Mouse (Mus musculus) heart, embryonic 16.5 days (tissue): ENCODE data around the gene Kcnj14. TPM values are rescaled to one million over a fixed set of nuclear protein-coding genes. Genes with fewer than 3 reads are reported as not detected.

Experiments
- ATAC-seq: fragments of 200-750 bp; cut with Nextera tagmentation; replicated peaks from 2 replicates; pipeline ENCODE4 v1.8.0; 2017; ENCODE audit warnings: moderate number of reproducible peaks; ENCODE audit not compliant: insufficient read depth, low FRiP score; ENCODE audit errors: extremely low read depth
- H3K27ac ChIP-seq: fragments of 300-500 bp; sonication (generic); 2 replicates; pipeline ENCODE4 v1.5.1; 2014; ENCODE audit warnings: mild to moderate bottlenecking, low read length, control low read depth, moderate library complexity
- H3K27me3 ChIP-seq: fragments of 300-500 bp; sonication (generic); 2 replicates; pipeline ENCODE4 v1.6.1; 2014; ENCODE audit warnings: low read length, mixed read lengths; ENCODE audit not compliant: control insufficient read depth, insufficient read depth
- H3K36me3 ChIP-seq: fragments of 300-500 bp; sonication (generic); 2 replicates; pipeline ENCODE4 v1.6.1; 2014; ENCODE audit not compliant: control insufficient read depth, insufficient read depth
- H3K4me1 ChIP-seq: fragments of 300-500 bp; sonication (generic); 2 replicates; pipeline ENCODE4 v1.6.1; 2014; ENCODE audit warnings: low read length, mixed read lengths; ENCODE audit not compliant: control insufficient read depth, insufficient read depth
- H3K4me2 ChIP-seq: fragments of 300-500 bp; sonication (generic); 2 replicates; pipeline ENCODE4 v1.6.1; 2014; ENCODE audit warnings: low read depth, mild to moderate bottlenecking, control low read depth, low read length
- H3K4me3 ChIP-seq: fragments of 300-500 bp; sonication (generic); 2 replicates; pipeline ENCODE4 v1.5.1; 2014; ENCODE audit warnings: mild to moderate bottlenecking, control low read depth, low read length
- H3K9ac ChIP-seq: fragments of 300-500 bp; sonication (generic); 2 replicates; pipeline ENCODE4 v1.6.1; 2014; ENCODE audit warnings: low read length, control low read depth
- H3K9me3 ChIP-seq: fragments of 300-500 bp; sonication (generic); replicated peaks from 2 replicates; pipeline ENCODE4 v1.6.1; 2016; ENCODE audit warnings: low read length; ENCODE audit not compliant: control insufficient read depth
- WGBS: fragments of 180-500 bp; shearing (Covaris S2); extraction: QIAGEN DNeasy Blood & Tissue Kit; methylation state at CpG from one replicate; pipeline ENCODE4 v1.1.7; 2014; 5-methylcytosine and 5-hydroxymethylcytosine counted together
- polyA plus RNA-seq: library from polyadenylated mRNA; unstranded; fragments of >200 nt; fragmentation: Nextera tagmentation; extraction: Ambion mirVana; gene quantifications from 2 replicates; pipeline ENCODE4 v1.2.1, GENCODE M21; 2015

Gene Kcnj14
- polyA plus RNA-seq, 1 experiment from 2014 or later = 0.50 TPM

DNA sequence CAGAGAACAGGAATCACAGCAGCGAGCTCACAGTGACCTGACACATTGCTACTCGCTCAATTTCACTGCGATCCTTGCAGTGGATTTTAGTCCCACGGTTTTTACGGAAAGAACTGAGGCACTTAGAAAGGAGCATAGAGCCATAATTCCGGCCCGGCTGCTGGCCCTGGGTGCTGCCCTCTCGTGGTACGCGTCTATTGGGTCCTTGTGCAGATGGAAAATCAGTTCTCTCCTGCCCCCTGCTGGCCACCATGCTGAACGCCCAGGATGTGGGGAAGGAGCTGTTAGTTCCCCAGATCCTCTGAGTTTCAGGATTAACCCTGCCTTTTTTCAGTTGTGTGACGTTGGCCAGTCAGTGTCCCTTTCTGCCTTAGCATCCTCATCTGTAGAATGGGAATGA is 23.2 kb downstream of the Kcnj14 start:
- Histone ChIP-seq H3K9me3 (no peaks in the 10 kb centered on the region), H3K36me3 (no peaks in the 10 kb centered on the region), H3K27ac (no peak overlapping the region), H3K4me2 (peak overlapping the region; percentile 58), H3K4me3 (peak overlapping the region; percentile 35), H3K9ac (peak overlapping the region; percentile 41; the same call in 1 of the 2 replicates), H3K27me3 (peaks cover 31% of the 10 kb centered on the region), H3K4me1 (peaks cover 12% of the 10 kb centered on the region)
- ATAC-seq = peak; percentile 53
- WGBS = 2% methylated on average over 12 of the region's 12 CpGs

DNA sequence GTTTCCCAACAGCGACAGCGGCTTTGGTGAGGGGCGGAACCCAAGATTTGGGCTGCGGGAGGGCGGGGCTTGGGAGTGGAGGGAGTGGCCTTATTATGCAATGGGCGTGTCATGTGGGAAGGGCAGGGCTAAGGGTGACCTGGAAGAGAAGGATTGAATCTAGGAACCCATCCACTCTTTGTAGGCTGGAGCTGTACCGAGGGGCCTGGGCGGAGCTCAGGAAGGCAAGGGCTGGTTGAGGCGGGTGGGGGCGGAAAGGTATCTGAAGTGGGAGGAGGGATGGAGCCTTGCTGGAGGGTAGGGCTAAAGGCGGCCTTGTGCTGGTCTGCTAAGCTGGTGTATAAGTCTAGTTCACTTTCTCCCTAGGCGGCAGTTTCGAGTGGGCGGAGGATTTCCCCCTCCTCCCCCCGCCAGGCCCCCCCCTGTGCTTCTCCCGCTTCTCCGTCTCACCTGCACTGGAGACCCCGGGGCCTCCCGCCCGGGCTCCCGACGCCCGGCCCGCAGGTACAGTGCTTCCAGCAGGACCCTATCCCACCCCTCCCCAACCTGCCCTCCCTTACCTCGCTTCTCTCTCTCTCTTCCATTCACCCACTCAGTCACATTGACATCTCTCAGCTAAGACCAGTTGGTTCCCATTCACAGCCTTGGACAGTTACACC is 23.9 kb downstream of the Kcnj14 start:
- Histone ChIP-seq H3K27ac (no peak overlapping the region), H3K9ac (no peak overlapping the region; the same call in 1 of the 2 replicates), H3K27me3 (peaks cover 36% of the 10 kb centered on the region), H3K9me3 (no peaks in the 10 kb centered on the region), H3K4me1 (peaks cover 12% of the 10 kb centered on the region), H3K4me3 (peak overlapping the region; percentile 35), H3K36me3 (no peaks in the 10 kb centered on the region), H3K4me2 (peak overlapping the region; percentile 58)
- peak; percentile 42; the same call in 1 of the 2 replicates for ATAC-seq
- WGBS = 9% methylated on average over 19 of the region's 25 CpGs

DNA sequence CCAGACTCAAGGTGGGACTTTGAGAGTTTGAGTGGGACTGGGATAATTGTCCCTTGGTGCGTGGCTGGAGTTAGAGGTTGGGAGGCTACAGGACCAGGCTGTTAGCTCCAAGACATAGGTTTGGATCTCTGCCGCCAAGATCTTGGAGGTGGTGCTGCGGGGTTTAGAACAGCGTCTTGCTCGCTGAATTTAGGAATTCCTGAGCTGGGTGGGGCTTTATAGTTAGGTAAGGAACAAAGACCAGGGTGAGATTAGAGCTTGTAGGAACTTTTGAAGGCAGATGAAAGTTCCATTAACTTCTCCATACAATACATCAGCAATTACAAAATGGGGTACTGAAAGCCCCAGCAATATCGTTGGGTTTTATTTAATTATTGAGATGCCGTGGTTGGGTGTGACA is 24.6 kb downstream of the Kcnj14 start:
- no peak overlapping the region for H3K27ac ChIP-seq
- no peaks in the 10 kb centered on the region for H3K36me3 ChIP-seq
- H3K9ac ChIP-seq = no peak overlapping the region
- peak overlapping the region; percentile 58 for H3K4me2 ChIP-seq
- WGBS = 34% methylated on average over 7 of the region's 7 CpGs
- no peak for ATAC-seq
- H3K27me3 ChIP-seq = peaks cover 41% of the 10 kb centered on the region
- no peaks in the 10 kb centered on the region for H3K9me3 ChIP-seq
- H3K4me1 ChIP-seq = peaks cover 12% of the 10 kb centered on the region
- no peak overlapping the region for H3K4me3 ChIP-seq

DNA sequence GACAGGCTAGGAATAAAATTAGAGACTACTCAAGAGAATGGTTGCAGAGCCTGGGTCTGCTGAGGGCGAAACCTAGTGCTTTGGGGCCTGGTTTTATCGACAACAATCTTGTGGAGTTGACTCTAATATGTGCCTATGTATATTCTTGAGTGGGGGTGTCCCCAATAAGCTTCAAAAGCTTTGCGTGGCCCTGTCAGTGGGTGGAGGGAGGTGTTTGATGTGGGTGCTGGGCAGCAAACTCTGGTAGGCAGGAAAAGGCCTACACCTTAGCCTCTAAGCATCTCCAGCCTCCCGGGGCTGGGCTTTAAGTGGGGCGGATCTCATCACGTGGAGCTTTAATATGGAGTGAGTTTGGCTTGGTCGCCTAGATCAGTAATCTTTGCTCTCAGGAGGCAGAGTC is 25.7 kb downstream of the Kcnj14 start:
- WGBS = 53% methylated on average over 7 of the region's 7 CpGs
- no peaks in the 10 kb centered on the region for H3K9me3 ChIP-seq
- H3K27ac ChIP-seq = no peak overlapping the region
- no peak overlapping the region for H3K4me2 ChIP-seq
- peaks cover 49% of the 10 kb centered on the region for H3K27me3 ChIP-seq
- H3K4me3 ChIP-seq = no peak overlapping the region
- H3K4me1 ChIP-seq = peaks cover 12% of the 10 kb centered on the region
- no peaks in the 10 kb centered on the region for H3K36me3 ChIP-seq
- no peak for ATAC-seq
- H3K9ac ChIP-seq = no peak overlapping the region

DNA sequence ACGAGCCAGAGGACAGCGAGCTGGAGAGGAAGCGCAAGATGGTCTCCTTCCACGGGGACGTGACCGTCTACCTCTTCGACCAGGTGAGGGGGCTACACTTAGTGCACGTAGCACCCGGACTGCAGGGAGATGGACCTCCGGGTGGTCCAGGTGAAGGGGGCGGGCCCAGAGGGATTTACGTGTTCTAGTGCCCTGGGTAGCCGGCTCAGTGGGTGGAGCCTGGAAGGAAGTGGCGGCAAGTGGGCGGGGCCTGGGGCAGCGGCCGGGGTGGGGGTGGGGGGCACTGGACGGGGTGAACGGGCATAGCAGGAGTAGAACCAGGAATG is 26.1 kb downstream of the Kcnj14 start:
- H3K27ac ChIP-seq = no peak overlapping the region

DNA sequence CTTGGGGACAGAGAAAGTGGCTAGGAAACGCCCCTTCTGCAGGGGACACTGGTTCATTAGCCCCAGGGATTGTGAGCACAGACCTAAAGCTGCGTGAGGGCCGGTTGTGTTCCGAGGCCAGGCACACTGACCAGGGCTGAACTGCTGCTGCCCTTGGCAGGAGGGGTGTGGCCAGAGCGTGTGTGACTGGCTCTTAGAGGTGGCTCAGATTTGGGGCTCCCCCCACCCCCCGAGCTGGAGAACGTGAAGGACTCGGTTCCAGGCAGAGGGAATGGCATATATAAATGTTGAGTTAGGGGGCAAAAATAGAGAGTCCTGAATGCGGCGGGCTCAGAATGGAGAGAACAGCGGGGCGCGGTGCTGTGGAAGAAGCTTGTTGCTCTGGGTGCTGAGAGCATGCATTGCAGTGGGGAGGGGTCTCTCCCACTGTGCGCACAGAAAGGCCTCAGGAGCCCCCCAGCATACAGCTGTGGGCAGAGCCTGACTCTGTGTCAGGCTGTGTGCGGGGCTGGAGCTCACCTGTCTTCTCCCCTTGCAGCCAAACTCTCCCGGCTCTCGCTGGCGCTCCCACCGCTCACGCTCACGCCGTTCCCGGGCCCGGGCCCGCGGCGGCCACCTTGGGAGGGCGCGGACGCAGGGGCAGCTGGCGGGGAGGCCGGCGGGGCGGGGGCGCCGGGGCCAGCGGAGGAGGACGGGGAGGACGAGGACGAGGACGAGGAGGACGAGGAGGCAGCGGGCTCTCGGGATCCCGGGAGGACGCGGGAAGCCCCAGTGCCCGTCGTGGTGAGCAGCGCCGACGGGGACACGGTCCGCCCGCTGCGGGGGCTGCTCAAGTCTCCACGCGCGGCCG is 26.7 kb downstream of the Kcnj14 start:
- peak overlapping the region; percentile 69 for H3K4me2 ChIP-seq
- no peaks in the 10 kb centered on the region for H3K9me3 ChIP-seq
- H3K27me3 ChIP-seq = peaks cover 59% of the 10 kb centered on the region
- peak overlapping the region; percentile 50 for H3K4me3 ChIP-seq
- H3K9ac ChIP-seq = peak overlapping the region; percentile 47
- peaks cover 12% of the 10 kb centered on the region for H3K4me1 ChIP-seq
- H3K27ac ChIP-seq = no peak overlapping the region
- 2% methylated on average over 59 of the region's 60 CpGs for WGBS
- no peak for ATAC-seq
- no peaks in the 10 kb centered on the region for H3K36me3 ChIP-seq

More for the DNA sequence above, 26.1 kb downstream of the Kcnj14 start:
- no peak for ATAC-seq
- under 1% methylated on average over 19 of the region's 19 CpGs for WGBS
- H3K27me3 ChIP-seq = peaks cover 53% of the 10 kb centered on the region
- no peaks in the 10 kb centered on the region for H3K36me3 ChIP-seq
- peak overlapping the region; percentile 50 for H3K4me3 ChIP-seq
- peak overlapping the region; percentile 69 for H3K4me2 ChIP-seq
- H3K4me1 ChIP-seq = peaks cover 12% of the 10 kb centered on the region
- no peaks in the 10 kb centered on the region for H3K9me3 ChIP-seq
- peak overlapping the region; percentile 47 for H3K9ac ChIP-seq

DNA sequence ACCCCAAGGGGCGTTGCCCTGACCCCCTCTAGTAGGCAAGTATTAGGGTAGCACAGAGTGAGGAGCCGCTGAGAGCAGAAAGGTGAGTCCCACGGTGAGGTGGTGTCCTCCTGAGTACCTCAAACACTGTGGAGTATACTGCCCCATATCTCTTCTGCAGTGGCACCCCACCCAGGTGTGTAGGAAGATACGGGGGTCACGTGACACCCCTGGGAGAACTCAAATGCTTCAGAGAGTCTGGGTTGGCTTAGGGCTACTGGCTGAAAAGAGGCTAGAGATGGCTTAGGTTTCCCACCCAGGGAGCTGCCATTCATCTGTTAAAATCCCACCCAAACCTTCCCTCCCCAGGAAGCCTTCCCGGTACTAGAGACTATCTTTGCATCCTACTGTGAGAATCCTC is 27.6 kb downstream of the Kcnj14 start:
- Histone ChIP-seq H3K4me1 (peaks cover 12% of the 10 kb centered on the region), H3K9ac (no peak overlapping the region), H3K27me3 (peaks cover 61% of the 10 kb centered on the region), H3K9me3 (no peaks in the 10 kb centered on the region), H3K36me3 (no peaks in the 10 kb centered on the region), H3K4me2 (no peak overlapping the region), H3K27ac (no peak overlapping the region), H3K4me3 (no peak overlapping the region)
- 46% methylated on average over 6 of the region's 6 CpGs for whole genome bisulfite sequencing
- ATAC-seq = no peak

DNA sequence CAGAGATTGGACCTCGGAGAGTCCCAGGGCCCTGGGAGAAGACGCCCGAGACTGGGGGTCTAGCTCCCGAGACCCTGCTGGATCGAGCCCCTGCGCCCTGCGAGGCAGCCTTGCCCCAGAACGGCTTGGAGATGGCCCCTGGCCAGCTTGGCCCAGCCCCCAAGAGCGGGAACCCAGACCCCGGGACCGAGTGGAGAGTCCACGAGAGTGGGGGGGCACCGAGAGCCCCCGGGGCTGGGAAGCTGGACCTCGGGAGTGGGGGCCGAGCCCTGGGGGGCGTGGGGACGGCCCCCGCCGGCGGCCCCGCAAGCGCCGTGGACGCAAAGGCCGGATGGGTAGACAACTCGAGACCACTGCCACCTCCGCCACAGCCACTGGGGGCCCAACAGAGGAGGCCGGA is 29.6 kb downstream of the Kcnj14 start:
- no peak overlapping the region for H3K4me3 ChIP-seq
- no peaks in the 10 kb centered on the region for H3K9me3 ChIP-seq
- 86% methylated on average over 29 of the region's 29 CpGs for WGBS
- no peak overlapping the region for H3K9ac ChIP-seq
- H3K36me3 ChIP-seq = no peaks in the 10 kb centered on the region
- H3K4me2 ChIP-seq = no peak overlapping the region
- H3K4me1 ChIP-seq = peaks cover 6% of the 10 kb centered on the region
- ATAC-seq = no peak
- H3K27me3 ChIP-seq = peaks cover 56% of the 10 kb centered on the region
- no peak overlapping the region for H3K27ac ChIP-seq

DNA sequence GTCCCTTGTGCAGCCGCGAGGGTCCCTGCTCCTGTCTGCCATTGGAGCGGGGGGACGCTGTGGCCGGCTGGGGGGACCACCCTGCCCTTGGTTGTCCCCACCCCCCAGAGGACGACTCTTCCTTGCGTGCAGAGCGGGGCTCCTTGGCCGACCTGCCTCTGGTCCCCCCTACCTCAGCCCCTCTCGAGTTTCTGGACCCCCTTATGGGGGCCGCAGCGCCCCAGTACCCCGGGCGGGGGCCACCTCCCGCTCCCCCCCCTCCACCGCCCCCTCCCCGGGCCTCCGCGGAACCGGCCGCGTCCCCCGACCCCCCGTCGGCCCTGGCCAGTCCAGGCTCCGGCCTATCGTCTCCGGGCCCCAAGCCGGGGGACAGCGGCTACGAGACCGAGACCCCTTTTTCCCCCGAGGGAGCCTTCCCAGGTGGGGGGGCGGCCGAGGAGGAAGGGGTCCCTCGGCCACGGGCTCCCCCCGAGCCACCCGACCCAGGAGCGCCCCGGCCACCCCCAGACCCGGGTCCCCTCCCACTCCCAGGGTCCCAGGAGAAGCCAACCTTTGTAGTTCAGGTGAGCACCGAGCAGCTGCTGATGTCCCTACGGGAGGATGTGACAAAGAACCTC is 30.5 kb downstream of the Kcnj14 start:
- no peak overlapping the region for H3K4me3 ChIP-seq
- no peaks in the 10 kb centered on the region for H3K36me3 ChIP-seq
- H3K4me2 ChIP-seq = no peak overlapping the region
- no peaks in the 10 kb centered on the region for H3K9me3 ChIP-seq
- H3K27ac ChIP-seq = no peak overlapping the region
- no peak overlapping the region for H3K9ac ChIP-seq
- WGBS = 73% methylated on average over 42 of the region's 44 CpGs
- peaks cover 48% of the 10 kb centered on the region for H3K27me3 ChIP-seq
- H3K4me1 ChIP-seq = peaks cover 6% of the 10 kb centered on the region
- ATAC-seq = no peak
